Mouse (Mus musculus) G1E (cell line): ENCODE measurements around the gene Arhgap6.

Experiments used
- CTCF ChIP-seq: IDR thresholded peaks from 2 replicates; pipeline ENCODE4 v1.5.1; 2012; ENCODE audit warnings: low read depth, low read length, inconsistent platforms, mixed read lengths
- GATA1 ChIP-seq: IDR thresholded peaks from 2 replicates; pipeline ENCODE4 v1.6.1; 2012; ENCODE audit warnings: borderline replicate concordance, low read length, inconsistent platforms, mixed read lengths
- GATA2 ChIP-seq: IDR thresholded peaks from 2 replicates; pipeline ENCODE4 v1.6.1; 2012; ENCODE audit warnings: low read depth, low read length, inconsistent platforms, borderline replicate concordance
- POLR2AphosphoS5 ChIP-seq: IDR thresholded peaks from 2 replicates; pipeline ENCODE4 v1.6.1; 2012; ENCODE audit warnings: low read depth, low read length, inconsistent platforms; ENCODE audit not compliant: insufficient replicate concordance
- TAL1 ChIP-seq: conservative IDR thresholded peaks from 2 replicates; pipeline ENCODE4 v1.6.1; 2012; ENCODE audit warnings: low read depth, low read length, inconsistent platforms, mixed read lengths

- TF ChIP-seq CTCF (no peak), POLR2AphosphoS5 (no peak), TAL1 (no peak), GATA1 (no peak), GATA2 (no peak)
Observed at GRCm38 (mm10) chrX:169332264-169332663, 537.4 kb downstream of the Arhgap6 start.
